Mouse (Mus musculus) frontal cortex, postnatal 25 days (tissue): ENCODE measurements at regions not wholly inside any gene's neighbourhood (a gene's known extent, or its start where the extent isn't known, plus 50 kb on each side); places are given as distances from the start of the nearest gene placed in this dataset.

Source experiments
- DNase-seq, 2 experiments: peaks; one replicate each; pipeline ENCODE4 v3.0.0; 2022; ENCODE audit warnings: low spot score in 2 of 2

DNA sequence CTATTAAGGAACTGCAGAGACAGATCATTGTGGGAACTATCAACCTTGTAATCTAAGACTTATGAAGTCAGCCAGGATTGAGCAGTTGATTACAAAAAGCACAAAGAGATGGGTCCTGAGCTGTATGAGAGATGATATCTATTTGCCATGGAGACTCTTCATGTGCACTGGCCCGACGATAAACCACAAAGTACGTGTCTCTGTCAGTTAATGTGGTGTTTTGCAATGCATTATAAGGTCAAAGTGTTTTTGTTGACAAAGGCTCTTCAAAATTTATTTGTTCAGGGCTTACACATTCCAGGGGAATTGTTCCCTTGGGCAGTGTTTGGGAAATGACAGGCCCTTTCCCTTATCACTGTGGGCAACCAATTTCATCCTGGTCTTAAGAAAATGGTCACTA is 65.7 kb upstream of the Thpo start:
- DNase-seq: no peak

DNA sequence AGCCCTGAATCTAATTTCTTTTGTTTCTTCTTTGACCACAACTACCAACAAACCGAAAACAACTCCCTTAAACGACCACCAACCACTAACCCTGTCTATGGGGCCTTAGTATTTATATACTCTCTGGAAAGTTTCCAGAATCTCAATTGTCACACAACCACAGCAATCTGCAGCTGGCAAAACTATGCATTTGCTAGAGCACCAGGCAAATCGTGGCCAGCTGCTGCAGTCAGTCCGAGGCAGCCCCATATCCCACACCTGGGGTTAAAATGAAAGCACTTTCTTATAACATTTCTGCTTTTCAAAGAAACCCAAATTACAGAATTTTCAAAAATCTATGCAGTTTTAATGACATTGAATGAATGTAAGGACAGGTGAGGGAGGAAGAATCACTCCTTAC is 63.8 kb upstream of the Thpo start:
- DNase-seq: no peak

DNA sequence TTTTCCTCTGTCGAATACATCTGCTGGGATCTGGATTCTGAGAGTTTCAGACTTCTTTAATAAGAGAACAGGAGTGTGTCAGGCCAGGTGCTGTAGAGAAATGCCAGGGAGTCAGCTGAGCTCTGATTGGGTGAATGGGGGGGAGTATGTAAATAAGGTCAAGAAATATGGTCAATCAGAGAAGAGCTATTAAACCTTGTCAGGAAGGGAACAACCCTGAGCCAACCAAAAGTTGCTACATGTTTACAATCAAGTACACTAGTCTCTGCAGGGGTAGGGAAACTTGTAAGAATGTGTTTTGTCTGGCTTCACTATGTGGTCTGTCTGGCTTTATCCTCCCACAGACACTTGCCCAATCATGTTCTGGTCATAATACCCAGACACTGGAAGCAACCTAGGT is 60.4 kb upstream of the Thpo start:
- no peak for DNase-seq
